Mouse (Mus musculus) liver, embryonic 14.5 days (tissue): Measurements from ENCODE around the gene Nt5c2. TPM values are rescaled to one million over a fixed set of nuclear protein-coding genes. Genes with fewer than 3 reads are reported as not detected.
"Not testable (repeated sequence)": the region's sequence is repeated elsewhere in the genome, so short reads cannot be mapped to it uniquely, and the experiment has no call there.

Source experiments
- ATAC-seq: fragments of 200-750 bp; cut with Nextera tagmentation; 2 replicates; pipeline ENCODE4 v1.8.0; 2017; ENCODE audit warnings: moderate number of reproducible peaks, mild to moderate bottlenecking, moderate library complexity; ENCODE audit not compliant: insufficient read depth
- DNase-seq, 3 experiments: peaks; one replicate each; pipeline ENCODE4 v3.0.0-alpha.2; 2012 to 2013; ENCODE audit warnings: low read depth in 3 of 3, low spot score in 3 of 3
- H3K27ac ChIP-seq: fragments of 300-500 bp; sonication (generic); 2 replicates; pipeline ENCODE4 v1.5.1; 2014; ENCODE audit warnings: moderate library complexity, mild to moderate bottlenecking, control low read depth, inconsistent platforms
- H3K27me3 ChIP-seq: fragments of 300-500 bp; sonication (generic); 2 replicates; pipeline ENCODE4 v1.6.1; 2014; ENCODE audit warnings: mild to moderate bottlenecking, low read length, moderate library complexity; ENCODE audit not compliant: control insufficient read depth, insufficient read depth
- H3K36me3 ChIP-seq: fragments of 300-500 bp; sonication (generic); replicated peaks from 2 replicates; pipeline ENCODE4 v1.6.1; 2014; ENCODE audit warnings: low read depth; ENCODE audit not compliant: control insufficient read depth, insufficient read depth
- H3K4me1 ChIP-seq, 2 experiments: fragments of 200-500 bp in 1 of 2; fragments of 300-500 bp in 1 of 2; sonication (generic) in 1 of 2; replicated peaks; 2 replicates each; pipeline ENCODE4 v1.6.1; 2012 to 2014; ENCODE audit warnings: antibody characterized with exemption in 1 of 2, inconsistent platforms in 1 of 2, low read length in 1 of 2; ENCODE audit not compliant: control insufficient read depth in 2 of 2, insufficient read depth in 2 of 2
- H3K4me2 ChIP-seq: fragments of 300-500 bp; sonication (generic); 2 replicates; pipeline ENCODE4 v1.6.1; 2014; ENCODE audit warnings: low read depth, mild to moderate bottlenecking, control low read depth, moderate library complexity
- H3K4me3 ChIP-seq, 2 experiments: fragments of 200-500 bp in 1 of 2; fragments of 300-500 bp in 1 of 2; sonication (generic) in 1 of 2; 2 replicates each; pipeline ENCODE4 v1.5.1; 2012 to 2014; ENCODE audit warnings: low read depth in 2 of 2, low read length in 2 of 2, mild to moderate bottlenecking in 2 of 2, control low read depth in 1 of 2, inconsistent platforms in 1 of 2, moderate library complexity in 1 of 2; ENCODE audit not compliant: insufficient read depth in 1 of 2
- H3K9ac ChIP-seq: fragments of 300-500 bp; sonication (generic); replicated peaks from 2 replicates; pipeline ENCODE4 v1.6.1; 2014; ENCODE audit warnings: mild to moderate bottlenecking, control low read depth, moderate library complexity
- H3K9me3 ChIP-seq: fragments of 300-500 bp; sonication (generic); 2 replicates; pipeline ENCODE4 v1.6.1; 2016; ENCODE audit warnings: low read length, mixed read lengths; ENCODE audit not compliant: control insufficient read depth
- CTCF ChIP-seq: IDR thresholded peaks from 2 replicates; pipeline ENCODE4 v1.5.1; 2016; ENCODE audit warnings: antibody characterized with exemption, low read depth, control low read depth
- EP300 ChIP-seq: IDR thresholded peaks from 2 replicates; pipeline ENCODE4 v1.6.1; 2016; ENCODE audit warnings: antibody characterized with exemption, low read depth
- WGBS: fragments of 180-500 bp; shearing (Covaris S2); extraction: QIAGEN DNeasy Blood & Tissue Kit; methylation state at CpG from one replicate; pipeline ENCODE4 v1.1.7; 2014; ENCODE audit not compliant: insufficient replicate concordance; 5-methylcytosine and 5-hydroxymethylcytosine counted together
- polyA plus RNA-seq, 2 experiments: library from polyadenylated mRNA; depleted of rRNA in 1 of 2; stranded (reverse) in 1 of 2; unstranded in 1 of 2; fragments of >200 nt; fragmentation: Nextera tagmentation in 1 of 2; extraction: Ambion mirVana in 1 of 2; gene quantifications; 2 replicates each; pipeline versions ENCODE4 v1.2.1 to v1.2.3; 2012 to 2014

The Nt5c2 gene
- polyA plus RNA-seq, 2 experiments: 14.9 to 45.0 TPM

GRCm38 (mm10) chr19:46991145-46991544, 23.8 kb downstream of the Nt5c2 start:
- no peaks in the 10 kb centered on the region for H3K27me3 ChIP-seq
- no peak overlapping the region for H3K9ac ChIP-seq
- no peak overlapping the region for H3K4me3 ChIP-seq
- H3K4me2 ChIP-seq: no peak overlapping the region
- no peaks in the 10 kb centered on the region for H3K9me3 ChIP-seq
- 7% methylated on average over 5 of the region's 5 CpGs for WGBS
- peaks cover 25 to 37% of the 10 kb centered on the region in 2 experiments for H3K4me1 ChIP-seq
- TF ChIP-seq EP300 (no peak), CTCF (peak; percentile 99)
- DNase-seq: peak; percentile 65 to 72 (median 67)
- H3K36me3 ChIP-seq: no peaks in the 10 kb centered on the region
- H3K27ac ChIP-seq: no peak overlapping the region
- ATAC-seq: no peak

- not testable (repeated sequence) for H3K4me3 ChIP-seq, H3K27ac ChIP-seq, H3K36me3 ChIP-seq, ATAC-seq, H3K9me3 ChIP-seq, DNase-seq, H3K9ac ChIP-seq, H3K27me3 ChIP-seq, H3K4me2 ChIP-seq
- WGBS: 59% methylated on average over 8 of the region's 8 CpGs
- H3K4me1 ChIP-seq: peaks cover 25 to 37% of the 10 kb centered on the region in 2 experiments
Measured at GRCm38 (mm10) chr19:46990625-46991024, 24.3 kb downstream of the Nt5c2 start.

- Histone ChIP-seq H3K27ac (peak overlapping the region; percentile 92), H3K4me1 (peaks cover 27 to 41% of the 10 kb centered on the region in 2 experiments), H3K4me2 (peak overlapping the region; percentile 78), H3K36me3 (no peaks in the 10 kb centered on the region), H3K27me3 (no peaks in the 10 kb centered on the region), H3K9me3 (no peaks in the 10 kb centered on the region), H3K4me3 (no peak overlapping the region), H3K9ac (0 out of 2 replicates have a peak overlapping the region, but pooled peaks have one; percentile 2)
- ATAC-seq (no peak), DNase-seq (no peak)
- TF ChIP-seq CTCF: no peak
- TF ChIP-seq EP300: no peak
- whole genome bisulfite sequencing: 67% methylated on average over 3 of the region's 3 CpGs
Measured at GRCm38 (mm10) chr19:46990153-46990518, 24.8 kb downstream of the Nt5c2 start.

GRCm38 (mm10) chr19:46989479-46990152, 25.3 kb downstream of the Nt5c2 start:
- Histone ChIP-seq H3K27ac (peak overlapping the region; percentile 92), H3K27me3 (no peaks in the 10 kb centered on the region), H3K4me3 (no peak overlapping the region), H3K4me2 (peak overlapping the region; percentile 78), H3K36me3 (no peaks in the 10 kb centered on the region), H3K9ac (peak overlapping the region; percentile 2; the same call in 1 of the 2 replicates), H3K9me3 (no peaks in the 10 kb centered on the region), H3K4me1 (peaks cover 32 to 46% of the 10 kb centered on the region in 2 experiments)
- 55% methylated on average over 20 of the region's 20 CpGs for WGBS
- TF ChIP-seq EP300 (no peak), CTCF (no peak)
- no peak for DNase-seq
- no peak for ATAC-seq

GRCm38 (mm10) chr19:46988231-46989087, 26.5 kb downstream of the Nt5c2 start:
- DNase-seq (peak; percentile 69 to 75 (median 72)), ATAC-seq (peak; percentile 89)
- peak overlapping the region; percentile 92 for H3K27ac ChIP-seq
- TF ChIP-seq EP300 (peak; percentile 82), CTCF (0 out of 2 replicates have a peak, but pooled peaks have one; percentile 29)
- H3K9me3 ChIP-seq: no peaks in the 10 kb centered on the region
- H3K9ac ChIP-seq: peak overlapping the region; percentile 67
- no peaks in the 10 kb centered on the region for H3K27me3 ChIP-seq
- H3K4me1 ChIP-seq: peaks cover 38 to 56% of the 10 kb centered on the region in 2 experiments
- H3K4me2 ChIP-seq: peak overlapping the region; percentile 78
- WGBS: 6% methylated on average over 16 of the region's 16 CpGs
- H3K4me3 ChIP-seq: peak overlapping the region; percentile 42 to 63
- H3K36me3 ChIP-seq: no peaks in the 10 kb centered on the region
